Mouse (Mus musculus): ENCODE measurements at regions not wholly inside any gene's neighbourhood (a gene's known extent, or its start where the extent isn't known, plus 50 kb on each side); places are given as distances from the start of the nearest gene placed in this dataset.

- no peak for DNase-seq (ENCODE audit: low read depth in 1 of 2, low spot score in 2 of 2)
- Histone ChIP-seq H3K27me3 (ENCODE audit: control insufficient read depth, insufficient read depth, low read length) (no peaks in the 10 kb centered on the region), H3K4me1 (ENCODE audit: control insufficient read depth, insufficient read depth, insufficient read length) (peaks cover 2% of the 10 kb centered on the region; the same call in 1 of the 2 replicates), H3K27ac (ENCODE audit: insufficient read depth, low read length) (no peak overlapping the region), H3K4me3 (ENCODE audit: extremely low read depth, insufficient read depth, insufficient read length) (no peak overlapping the region), H3K36me3 (ENCODE audit: control insufficient read depth, insufficient read depth, low read length) (no peaks in the 10 kb centered on the region)
- TF ChIP-seq CTCF (IDR thresholded peaks at IDR 0.05; ENCODE audit: extremely low read depth, insufficient read depth, insufficient read length, insufficient replicate concordance) (no peak), POLR2A (IDR thresholded peaks at IDR 0.05; ENCODE audit: low read depth, low read length) (no peak)
- 82% methylated on average over 9 of the region's 9 CpGs for WGBS
These were observed 163.3 kb downstream of the Icos start for GRCm38 (mm10) chr1:61140870-61141591.

GRCm38 (mm10) chr1:61141592-61141930 lies 163.8 kb downstream of the Icos start:
- Histone ChIP-seq H3K4me3 (ENCODE audit: extremely low read depth, insufficient read depth, insufficient read length) (no peak overlapping the region), H3K4me1 (ENCODE audit: control insufficient read depth, insufficient read depth, insufficient read length) (no peaks in the 10 kb centered on the region), H3K27ac (ENCODE audit: insufficient read depth, low read length) (no peak overlapping the region), H3K27me3 (ENCODE audit: control insufficient read depth, insufficient read depth, low read length) (no peaks in the 10 kb centered on the region), H3K36me3 (ENCODE audit: control insufficient read depth, insufficient read depth, low read length) (no peaks in the 10 kb centered on the region)
- no peak for DNase-seq (ENCODE audit: low read depth in 1 of 2, low spot score in 2 of 2)
- TF ChIP-seq CTCF (IDR thresholded peaks at IDR 0.05; ENCODE audit: extremely low read depth, insufficient read depth, insufficient read length, insufficient replicate concordance) (no peak), POLR2A (IDR thresholded peaks at IDR 0.05; ENCODE audit: low read depth, low read length) (no peak)
- WGBS = 74% methylated on average over 2 of the region's 2 CpGs

- H3K27ac ChIP-seq (ENCODE audit: insufficient read depth, low read length) = no peak overlapping the region
These were observed 164.2 kb downstream of the Icos start for GRCm38 (mm10) chr1:61141952-61142351.

GRCm38 (mm10) chr1:61143030-61143753 lies 165.5 kb downstream of the Icos start:
- Histone ChIP-seq H3K4me3 (ENCODE audit: extremely low read depth, insufficient read depth, insufficient read length) (no peak overlapping the region), H3K27me3 (ENCODE audit: control insufficient read depth, insufficient read depth, low read length) (no peaks in the 10 kb centered on the region), H3K4me1 (ENCODE audit: control insufficient read depth, insufficient read depth, insufficient read length) (no peaks in the 10 kb centered on the region), H3K27ac (ENCODE audit: insufficient read depth, low read length) (no peak overlapping the region), H3K36me3 (ENCODE audit: control insufficient read depth, insufficient read depth, low read length) (no peaks in the 10 kb centered on the region)
- DNase-seq (ENCODE audit: low read depth in 1 of 2, low spot score in 2 of 2) = no peak
- whole genome bisulfite sequencing = 67% methylated on average over 14 of the region's 14 CpGs
- TF ChIP-seq POLR2A (IDR thresholded peaks at IDR 0.05; ENCODE audit: low read depth, low read length) = no peak
- no peak for TF ChIP-seq CTCF (IDR thresholded peaks at IDR 0.05; ENCODE audit: extremely low read depth, insufficient read depth, insufficient read length, insufficient replicate concordance)

More at GRCm38 (mm10) chr1:61141952-61142351, 164.2 kb downstream of the Icos start:
- H3K4me3 ChIP-seq (ENCODE audit: extremely low read depth, insufficient read depth, insufficient read length) = no peak overlapping the region
- no peaks in the 10 kb centered on the region for H3K27me3 ChIP-seq (ENCODE audit: control insufficient read depth, insufficient read depth, low read length)
- H3K4me1 ChIP-seq (ENCODE audit: control insufficient read depth, insufficient read depth, insufficient read length) = no peaks in the 10 kb centered on the region
- 74% methylated on average over 9 of the region's 9 CpGs for WGBS
- no peak for DNase-seq (ENCODE audit: low read depth in 1 of 2, low spot score in 2 of 2)
- TF ChIP-seq POLR2A (IDR thresholded peaks at IDR 0.05; ENCODE audit: low read depth, low read length) (no peak), CTCF (IDR thresholded peaks at IDR 0.05; ENCODE audit: extremely low read depth, insufficient read depth, insufficient read length, insufficient replicate concordance) (no peak)
- H3K36me3 ChIP-seq (ENCODE audit: control insufficient read depth, insufficient read depth, low read length) = no peaks in the 10 kb centered on the region

GRCm38 (mm10) chr1:61143754-61144066 lies 166.0 kb downstream of the Icos start:
- H3K27me3 ChIP-seq (ENCODE audit: control insufficient read depth, insufficient read depth, low read length) = no peaks in the 10 kb centered on the region
- 90% methylated on average over 8 of the region's 8 CpGs for WGBS
- H3K4me1 ChIP-seq (ENCODE audit: control insufficient read depth, insufficient read depth, insufficient read length) = no peaks in the 10 kb centered on the region
- DNase-seq (ENCODE audit: low read depth in 1 of 2, low spot score in 2 of 2) = no peak
- TF ChIP-seq POLR2A (IDR thresholded peaks at IDR 0.05; ENCODE audit: low read depth, low read length) = no peak
- no peak for TF ChIP-seq CTCF (IDR thresholded peaks at IDR 0.05; ENCODE audit: extremely low read depth, insufficient read depth, insufficient read length, insufficient replicate concordance)
- H3K4me3 ChIP-seq (ENCODE audit: extremely low read depth, insufficient read depth, insufficient read length) = no peak overlapping the region
- H3K36me3 ChIP-seq (ENCODE audit: control insufficient read depth, insufficient read depth, low read length) = no peaks in the 10 kb centered on the region
- H3K27ac ChIP-seq (ENCODE audit: insufficient read depth, low read length) = no peak overlapping the region

GRCm38 (mm10) chr1:61145013-61145412 lies 167.3 kb downstream of the Icos start:
- no peak for DNase-seq (ENCODE audit: low read depth in 1 of 2, low spot score in 2 of 2)
- no peak for TF ChIP-seq POLR2A (IDR thresholded peaks at IDR 0.05; ENCODE audit: low read depth, low read length)
- TF ChIP-seq CTCF (IDR thresholded peaks at IDR 0.05; ENCODE audit: extremely low read depth, insufficient read depth, insufficient read length, insufficient replicate concordance) = no peak
- no peak overlapping the region for H3K27ac ChIP-seq (ENCODE audit: insufficient read depth, low read length)
- 85% methylated on average over 4 of the region's 4 CpGs for WGBS
- H3K27me3 ChIP-seq (ENCODE audit: control insufficient read depth, insufficient read depth, low read length) = no peaks in the 10 kb centered on the region
- H3K4me1 ChIP-seq (ENCODE audit: control insufficient read depth, insufficient read depth, insufficient read length) = no peaks in the 10 kb centered on the region
- H3K4me3 ChIP-seq (ENCODE audit: extremely low read depth, insufficient read depth, insufficient read length) = no peak overlapping the region
- H3K36me3 ChIP-seq (ENCODE audit: control insufficient read depth, insufficient read depth, low read length) = no peaks in the 10 kb centered on the region

GRCm38 (mm10) chr1:61145572-61145971 lies 167.8 kb downstream of the Icos start:
- no peak overlapping the region for H3K27ac ChIP-seq (ENCODE audit: insufficient read depth, low read length)
- WGBS = 81% methylated on average over 7 of the region's 7 CpGs
- H3K36me3 ChIP-seq (ENCODE audit: control insufficient read depth, insufficient read depth, low read length) = no peaks in the 10 kb centered on the region
- no peaks in the 10 kb centered on the region for H3K4me1 ChIP-seq (ENCODE audit: control insufficient read depth, insufficient read depth, insufficient read length)
- no peak overlapping the region for H3K4me3 ChIP-seq (ENCODE audit: extremely low read depth, insufficient read depth, insufficient read length)
- no peaks in the 10 kb centered on the region for H3K27me3 ChIP-seq (ENCODE audit: control insufficient read depth, insufficient read depth, low read length)
- TF ChIP-seq CTCF (IDR thresholded peaks at IDR 0.05; ENCODE audit: extremely low read depth, insufficient read depth, insufficient read length, insufficient replicate concordance) (no peak), POLR2A (IDR thresholded peaks at IDR 0.05; ENCODE audit: low read depth, low read length) (no peak)
- no peak for DNase-seq (ENCODE audit: low read depth in 1 of 2, low spot score in 2 of 2)
